Comparison of ENCODE assay signal across 8 mouse cellular contexts in genomic region chr4:118446415-118447153, GRCm38 (mm10). TPM values are rescaled to one million over a fixed set of nuclear protein-coding genes. Genes with fewer than 3 reads are reported as not detected.
DNase-seq lines count a peak whose midpoint lies in the region; ATAC-seq and TF ChIP-seq lines count a peak whose summit lies in the region.

No protein-coding gene starts in this region.

- no peaks in the 10 kb centered on the region for H3K4me1 ChIP-seq in embryonic fibroblast, embryonic 13.5 days (ENCODE audit: control insufficient read depth, insufficient read depth, low read length)
- no peaks in the 10 kb centered on the region for H3K4me1 ChIP-seq in liver, embryonic 11.5 days (replicated peaks; ENCODE audit: control insufficient read depth, insufficient read depth, low read length)

- H3K36me3 ChIP-seq in liver, embryonic 11.5 days (ENCODE audit: control insufficient read depth, insufficient read depth, low read length), result no peaks in the 10 kb centered on the region

- H3K27ac ChIP-seq in layer of hippocampus, adult 2 months, result peak overlapping the region; percentile 71
- H3K27ac ChIP-seq in embryonic fibroblast, embryonic 13.5 days (ENCODE audit: insufficient read depth, low read length), result no peak overlapping the region
- H3K27ac ChIP-seq in liver, embryonic 11.5 days (ENCODE audit: low read depth, low read length), result no peak overlapping the region

- no peaks in the 10 kb centered on the region for H3K27me3 ChIP-seq in liver, embryonic 11.5 days (replicated peaks; ENCODE audit: control insufficient read depth, insufficient read depth, low read length)

- DNase-seq in layer of hippocampus, adult 2 months (ENCODE audit: low spot score in 2 of 2), result no peak
- DNase-seq in layer of hippocampus, postnatal 25 days (ENCODE audit: extremely low spot score in 1 of 2, low spot score in 1 of 2), result no peak
- DNase-seq in liver, embryonic 11.5 days (ENCODE audit: low spot score), result no peak
- DNase-seq in retina, embryonic 14.5 days (ENCODE audit: low spot score), result peak; percentile 22
- DNase-seq in adrenal gland, postnatal 10 days, result no peak
- DNase-seq in cerebellum, postnatal 14 days, result no peak

- H3K4me2 ChIP-seq in liver, embryonic 11.5 days, result peak overlapping the region; percentile 62

- no peak for ATAC-seq in liver, embryonic 11.5 days (replicated peaks; ENCODE audit: low FRiP score)
- ATAC-seq in monocyte, adult 5-6 weeks (replicated peaks; ENCODE audit: insufficient number of reproducible peaks, low FRiP score, low TSS enrichment, poor library complexity, severe bottlenecking), result no peak

- H3K9ac ChIP-seq in liver, embryonic 11.5 days (ENCODE audit: low read depth, low read length), result no peak overlapping the region

- WGBS in liver, embryonic 11.5 days, result 53% methylated on average over 24 of the region's 24 CpGs

- peak; percentile 50 for TF ChIP-seq CTCF in layer of hippocampus, adult 2 months (conservative IDR thresholded peaks at IDR 0.05)
- no peak for TF ChIP-seq CTCF in embryonic fibroblast, embryonic 13.5 days (IDR thresholded peaks at IDR 0.05; ENCODE audit: borderline replicate concordance, insufficient read depth, low read length)

- TF ChIP-seq POLR2A in embryonic fibroblast, embryonic 13.5 days (IDR thresholded peaks at IDR 0.05; ENCODE audit: low read depth, low read length), result no peak

- H3K4me3 ChIP-seq in layer of hippocampus, adult 2 months, result peak overlapping the region; percentile 47
- peak overlapping the region; percentile 6 for H3K4me3 ChIP-seq in embryonic fibroblast, embryonic 13.5 days (ENCODE audit: insufficient read depth, low read length)
- peak overlapping the region; percentile 35 for H3K4me3 ChIP-seq in liver, embryonic 11.5 days (ENCODE audit: low read depth, low read length)

- H3K9me3 ChIP-seq in liver, embryonic 11.5 days (ENCODE audit: control insufficient read depth, low read length), result no peaks in the 10 kb centered on the region

RNA-seq across cellular contexts. Expression of gene Cdc20, which starts 9.4 kb away (rescaled TPM):
- 1 to 10 TPM; 1.1 to 1.3 TPM for total RNA-seq in layer of hippocampus, adult 2 months (2021)
- 1 to 10 TPM; 1.1 to 1.5 TPM for total RNA-seq in layer of hippocampus, postnatal 25 days (2021)
- polyA plus RNA-seq in embryonic fibroblast, embryonic 13.5 days (2011; ENCODE audit: insufficient read length, low read depth, missing spikeins), result 38.4 and 61.6 TPM in 2 replicates
- polyA plus RNA-seq in liver, embryonic 11.5 days (2014; fragmentation: Nextera tagmentation; extraction: Ambion mirVana), result 315 and 340 TPM in 2 replicates
- 10 to 100 TPM; 23.2 to 28.9 TPM for total RNA-seq in adrenal gland, postnatal 10 days (2021)
- 1.6 to 3.6 TPM (median 2.0 TPM) in 3 replicates for total RNA-seq in monocyte, adult 5-6 weeks (2017)

RNA-seq across cellular contexts. Expression of gene Mpl, which starts 10.7 kb away (rescaled TPM):
- under 1 TPM in 1 of 2 experiments, not detected in 1; 0.20 TPM for total RNA-seq in layer of hippocampus, adult 2 months (2021)
- total RNA-seq in layer of hippocampus, postnatal 25 days (2021), result under 1 TPM in 1 of 2 experiments, not detected in 1; 0.34 TPM
- polyA plus RNA-seq in embryonic fibroblast, embryonic 13.5 days (2011; ENCODE audit: insufficient read length, low read depth, missing spikeins), result not detected in 2 replicates
- polyA plus RNA-seq in liver, embryonic 11.5 days (2014; fragmentation: Nextera tagmentation; extraction: Ambion mirVana), result 32.7 and 35.9 TPM in 2 replicates
- under 1 TPM; 0.15 to 0.30 TPM for total RNA-seq in adrenal gland, postnatal 10 days (2021)
- total RNA-seq in monocyte, adult 5-6 weeks (2017), result 3.2 TPM in 1 of 3 replicates, not detected in the others

RNA-seq across cellular contexts. Expression of gene Elovl1, which starts 18.7 kb away (rescaled TPM):
- total RNA-seq in layer of hippocampus, adult 2 months (2021), result 10 to 100 TPM; 20.8 to 22.9 TPM
- 10 to 100 TPM; 29.5 to 30.3 TPM for total RNA-seq in layer of hippocampus, postnatal 25 days (2021)
- polyA plus RNA-seq in embryonic fibroblast, embryonic 13.5 days (2011; ENCODE audit: insufficient read length, low read depth, missing spikeins), result 164 and 172 TPM in 2 replicates
- 153 and 161 TPM in 2 replicates for polyA plus RNA-seq in liver, embryonic 11.5 days (2014; fragmentation: Nextera tagmentation; extraction: Ambion mirVana)
- total RNA-seq in adrenal gland, postnatal 10 days (2021), result 10 to 100 TPM; 53.2 to 56.5 TPM
- total RNA-seq in monocyte, adult 5-6 weeks (2017), result 47.0 to 63.4 TPM (median 61.8 TPM) in 3 replicates

RNA-seq across cellular contexts. Expression of gene Med8, which starts 37.4 kb away (rescaled TPM):
- 10 to 100 TPM; 56.4 to 56.6 TPM for total RNA-seq in layer of hippocampus, adult 2 months (2021)
- total RNA-seq in layer of hippocampus, postnatal 25 days (2021), result 10 to 100 TPM; 58.8 to 63.2 TPM
- polyA plus RNA-seq in embryonic fibroblast, embryonic 13.5 days (2011; ENCODE audit: insufficient read length, low read depth, missing spikeins), result 85.6 and 99.8 TPM in 2 replicates
- 141 and 149 TPM in 2 replicates for polyA plus RNA-seq in liver, embryonic 11.5 days (2014; fragmentation: Nextera tagmentation; extraction: Ambion mirVana)
- 10 to 100 TPM; 63.3 to 73.5 TPM for total RNA-seq in adrenal gland, postnatal 10 days (2021)
- total RNA-seq in monocyte, adult 5-6 weeks (2017), result 103 to 122 TPM (median 120 TPM) in 3 replicates

RNA-seq across cellular contexts. Expression of gene Szt2, which starts 37.5 kb away (rescaled TPM):
- total RNA-seq in layer of hippocampus, adult 2 months (2021), result 10 to 100 TPM; 41.7 to 46.9 TPM
- total RNA-seq in layer of hippocampus, postnatal 25 days (2021), result 10 to 100 TPM; 31.3 to 41.2 TPM
- 13.4 and 14.0 TPM in 2 replicates for polyA plus RNA-seq in embryonic fibroblast, embryonic 13.5 days (2011; ENCODE audit: insufficient read length, low read depth, missing spikeins)
- polyA plus RNA-seq in liver, embryonic 11.5 days (2014; fragmentation: Nextera tagmentation; extraction: Ambion mirVana), result 7.5 and 10.4 TPM in 2 replicates
- 10 to 100 TPM; 13.1 to 26.3 TPM for total RNA-seq in adrenal gland, postnatal 10 days (2021)
- 4.9 to 16.2 TPM (median 14.5 TPM) in 3 replicates for total RNA-seq in monocyte, adult 5-6 weeks (2017)
